Mouse (Mus musculus) Patski (cell line): ENCODE measurements around the gene Emc4. TPM values are rescaled to one million over a fixed set of nuclear protein-coding genes. Genes with fewer than 3 reads are reported as not detected.

ENCODE experiments used
- ATAC-seq: fragments of 100-300 bp; one replicate; pipeline ENCODE4 v1.8.0; 2021
- CTCF ChIA-PET: fragments of 350-600 bp; sonication (Branson Sonifier 250); formaldehyde crosslinking; loops from one replicate; lab custom pipeline; 2022; ENCODE audit warnings: inconsistent platforms; lab: Charles Lee
- POLR2A ChIA-PET: fragments of 350-600 bp; sonication (Branson Sonifier 250); formaldehyde crosslinking; loops from one replicate; lab custom pipeline; 2022; ENCODE audit warnings: antibody characterized with exemption, inconsistent platforms; lab: Charles Lee
- DNase-seq: peaks from one replicate; pipeline ENCODE4 v3.0.0-alpha.2; 2011; ENCODE audit warnings: low read depth, low spot score
- H3K27me3 ChIP-seq: fragments of 371-371 bp; one replicate; pipeline ENCODE4 v1.5.1; 2021
- CTCF ChIP-seq: fragments of 100-300 bp; IDR thresholded peaks from one replicate; pipeline ENCODE4 v1.5.1; 2021
- in situ Hi-C: fragments of 300-500 bp; cut with MboI; formaldehyde crosslinking; loops from 3 replicates; pipeline ENCODE4 v1.11.1; 2018; ENCODE audit warnings: low pct_unique_long_range_greater_than_20kb, mixed read lengths
- polyA plus RNA-seq: library from polyadenylated mRNA; unstranded; gene quantifications from one replicate; pipeline ENCODE4 v1.2.3, GENCODE M21; 2021

The Emc4 gene
- 118 TPM for polyA plus RNA-seq

GRCm38 (mm10) chr2:112367726-112368673, at the start of gene Emc4:
Gene Emc4, minus strand, starts transcription at chr2:112368027.
- no peak for TF ChIP-seq CTCF
- POLR2A ChIA-PET, result interaction anchor here (0.6 to 1.3 kb wide), 5 partner anchors 18 to 115 kb away, joined by 3 read pairs; partner anchors contain the start of gene Gm21985
- CTCF ChIA-PET, result interaction anchor here (1.5 kb wide), 1 partner anchor 11 kb away, joined by 6 read pairs; the partner anchor contains the start of gene Katnbl1
- H3K27me3 ChIP-seq, result no peaks in the 10 kb centered on the region
- DNase-seq (no peak), ATAC-seq (peak; percentile 80)
- in situ Hi-C loops, result loop anchor here (10.0 kb wide), 1 partner anchor 103 kb away; the partner anchor contains the start of genes Gm21985, Nop10 and Slc12a6

GRCm38 (mm10) chr2:112407030-112407429, 39.2 kb upstream of the Emc4 start:
- ChIA-PET CTCF (interaction anchor here (1.0 kb wide), 2 partner anchors 28 to 42 kb away, joined by 3 read pairs; partner anchors contain the start of gene Katnbl1), POLR2A (no interaction called here)
- H3K27me3 ChIP-seq, result no peaks in the 10 kb centered on the region
- in situ Hi-C loops, result no loop called here
- ATAC-seq (peak; percentile 54), DNase-seq (no peak)
- TF ChIP-seq CTCF, result no peak

GRCm38 (mm10) chr2:112396649-112397048, 28.8 kb upstream of the Emc4 start:
- ChIA-PET POLR2A (interaction anchor here (0.6 kb wide), 1 partner anchor 94 kb away, joined by 3 read pairs; no protein-coding TSS in a partner anchor), CTCF (interaction anchor here (1.4 kb wide), 1 partner anchor 46 kb away, joined by 4 read pairs; no protein-coding TSS in a partner anchor)
- TF ChIP-seq CTCF, result no peak
- DNase-seq (no peak), ATAC-seq (no peak)
- H3K27me3 ChIP-seq, result no peaks in the 10 kb centered on the region
- in situ Hi-C loops, result loop anchor here (10.0 kb wide), 1 partner anchor 48 kb away; no protein-coding TSS in a partner anchor

DNA sequence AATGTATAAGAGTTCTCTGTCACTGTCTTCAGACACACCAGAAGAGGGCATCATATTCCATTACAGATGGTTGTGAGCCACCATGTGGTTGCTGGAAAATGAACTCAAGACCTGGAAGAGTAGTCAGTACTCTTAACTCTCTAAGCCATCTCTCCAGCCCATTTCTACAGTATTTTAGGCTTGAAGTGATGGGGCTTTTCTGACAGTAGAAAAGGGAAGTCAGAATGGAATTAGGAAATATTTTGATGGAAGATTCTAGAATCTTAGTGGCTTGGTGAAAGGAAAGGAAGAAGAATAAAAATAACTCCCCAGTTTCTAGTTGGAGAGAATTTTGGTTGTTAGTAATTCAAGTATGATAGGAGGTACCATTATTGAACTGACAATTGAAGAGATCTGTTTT, 26.1 kb upstream of the Emc4 start:
- ATAC-seq, result no peak
- no peak for TF ChIP-seq CTCF
- in situ Hi-C loops, result loop anchor here (10.0 kb wide), 1 partner anchor 51 kb away; no protein-coding TSS in a partner anchor
- POLR2A ChIA-PET, result no interaction called here
- DNase-seq, result no peak
- CTCF ChIA-PET, result interaction anchor here (1.4 kb wide), 1 partner anchor 11 kb away, joined by 4 read pairs; no protein-coding TSS in a partner anchor
- no peaks in the 10 kb centered on the region for H3K27me3 ChIP-seq

- ATAC-seq (no peak), DNase-seq (no peak)
- in situ Hi-C loops, result loop anchor here (10.0 kb wide), 1 partner anchor 52 kb away; no protein-coding TSS in a partner anchor
- TF ChIP-seq CTCF, result no peak
- POLR2A ChIA-PET, result no interaction called here
- no peaks in the 10 kb centered on the region for H3K27me3 ChIP-seq
- CTCF ChIA-PET, result no interaction called here
Observed at GRCm38 (mm10) chr2:112392689-112393088, 24.9 kb upstream of the Emc4 start.

DNA sequence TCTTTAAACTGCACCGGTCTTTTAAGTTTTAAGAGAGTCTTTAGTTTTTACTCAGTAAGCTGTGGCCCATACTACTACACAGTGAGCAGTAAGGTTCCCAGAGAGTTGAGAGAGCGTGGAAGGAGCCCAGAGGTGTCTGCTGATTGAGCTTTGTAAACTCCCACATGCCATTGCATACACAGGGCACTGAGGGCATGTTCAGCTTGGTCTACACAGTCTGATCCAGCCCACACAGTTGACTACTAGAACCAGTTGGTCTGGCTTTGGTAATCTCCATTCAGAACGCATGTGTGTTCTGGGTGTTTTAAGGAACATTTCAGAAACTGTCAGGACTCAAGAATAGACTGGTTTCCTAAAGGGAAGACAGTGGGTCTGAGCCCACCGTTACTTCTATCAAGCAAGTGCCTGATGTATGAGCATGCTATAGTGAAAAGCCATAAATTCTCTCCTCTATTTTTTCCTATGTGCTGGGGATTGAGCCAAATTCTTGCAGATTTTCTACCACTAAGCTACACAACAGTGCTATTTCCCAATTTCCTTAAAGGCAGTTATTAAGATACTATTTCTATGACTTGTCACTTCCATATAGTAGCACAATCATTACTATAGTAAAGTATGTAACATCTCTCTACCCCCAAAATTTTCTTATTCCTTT, 23.6 kb upstream of the Emc4 start:
- DNase-seq (no peak), ATAC-seq (no peak)
- no peak for TF ChIP-seq CTCF
- no peaks in the 10 kb centered on the region for H3K27me3 ChIP-seq
- ChIA-PET POLR2A (no interaction called here), CTCF (interaction anchor here (1.6 to 2.7 kb wide), 3 partner anchors 9 to 55 kb away, joined by 5 to 11 read pairs (median 5); partner anchors contain the start of gene Katnbl1)
- in situ Hi-C loops, result loop anchor here (10.0 kb wide), 1 partner anchor 53 kb away; no protein-coding TSS in a partner anchor

DNA sequence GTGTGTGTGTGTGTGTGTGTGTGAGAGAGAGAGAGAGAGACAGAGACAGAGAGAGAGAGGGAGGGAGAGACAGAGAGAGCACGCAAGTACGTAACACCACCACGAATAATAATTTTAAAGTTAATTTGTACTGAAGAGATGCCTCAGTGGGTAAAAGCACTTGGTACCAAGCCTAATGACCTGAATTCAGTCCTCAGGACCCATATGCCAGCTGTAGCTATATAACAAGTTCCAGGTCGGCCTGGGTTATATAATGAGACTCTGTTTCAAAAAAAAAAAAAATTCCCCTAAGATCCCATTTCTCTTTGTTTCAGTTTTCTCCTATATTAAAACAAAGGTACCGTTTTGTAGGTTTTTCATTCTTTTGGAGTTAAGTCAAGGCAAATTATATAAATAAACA, 23.0 kb upstream of the Emc4 start:
- CTCF ChIA-PET, result interaction anchor here (1.6 to 2.7 kb wide), 3 partner anchors 8 to 56 kb away, joined by 5 to 11 read pairs (median 5); partner anchors contain the start of gene Katnbl1
- in situ Hi-C loops, result loop anchor here (10.0 kb wide), 1 partner anchor 54 kb away; no protein-coding TSS in a partner anchor
- ATAC-seq, result no peak
- POLR2A ChIA-PET, result no interaction called here
- no peak for TF ChIP-seq CTCF
- DNase-seq, result no peak
- no peaks in the 10 kb centered on the region for H3K27me3 ChIP-seq

DNA sequence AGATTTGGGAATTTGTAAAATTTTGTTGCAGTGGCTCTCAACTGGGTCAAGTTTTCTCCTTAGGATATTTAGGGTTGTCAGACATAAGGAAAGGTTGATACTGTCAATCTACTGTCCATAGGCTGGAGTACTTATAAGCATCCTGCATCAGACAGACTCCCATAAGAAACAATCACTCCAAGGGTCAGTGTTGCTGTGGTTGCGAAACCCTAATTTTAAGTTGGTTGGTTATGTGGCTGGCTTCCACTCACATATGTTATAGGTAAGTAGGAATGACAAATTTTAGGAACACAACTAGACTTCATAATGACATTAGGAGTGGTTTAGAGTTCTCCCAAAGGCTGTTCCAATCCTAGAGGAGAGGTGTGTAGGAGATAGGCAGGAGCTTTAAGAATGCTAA, 13.4 kb upstream of the Emc4 start:
- no peaks in the 10 kb centered on the region for H3K27me3 ChIP-seq
- no peak for ATAC-seq
- in situ Hi-C loops, result no loop called here
- CTCF ChIA-PET, result interaction anchor here (2.4 to 4.1 kb wide), 2 partner anchors 9 to 67 kb away, joined by 11 to 49 read pairs; no protein-coding TSS in a partner anchor
- no peak for DNase-seq
- POLR2A ChIA-PET, result no interaction called here
- TF ChIP-seq CTCF, result no peak

DNA sequence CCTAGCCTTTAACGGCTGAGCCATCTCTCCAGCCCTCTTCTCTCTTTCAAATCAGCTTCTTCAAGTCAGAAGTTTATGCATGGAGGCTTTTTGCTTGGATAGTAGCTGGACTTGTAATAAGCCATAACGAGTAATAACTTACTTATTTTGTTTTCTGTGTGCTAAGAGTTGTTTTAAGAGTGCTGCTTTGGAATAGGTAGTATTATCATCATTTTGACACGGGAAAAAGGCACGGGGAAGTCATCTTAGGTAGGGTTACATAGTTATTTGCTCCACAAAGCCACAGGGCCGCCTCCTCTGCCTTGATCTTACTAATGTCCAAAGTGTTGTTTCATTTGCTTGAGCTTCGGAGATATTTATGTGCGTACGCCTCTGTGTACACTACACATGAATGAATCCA, 12.3 kb upstream of the Emc4 start:
- DNase-seq, result no peak
- in situ Hi-C loops, result no loop called here
- no peak for ATAC-seq
- no peaks in the 10 kb centered on the region for H3K27me3 ChIP-seq
- POLR2A ChIA-PET, result interaction anchor here (1.1 to 1.5 kb wide), 3 partner anchors 70 to 115 kb away, joined by 3 read pairs; partner anchors contain the start of gene Slc12a6
- CTCF ChIA-PET, result interaction anchor here (1.3 to 4.1 kb wide), 9 partner anchors 8 to 75 kb away, joined by 3 to 49 read pairs (median 7); partner anchors contain the start of gene Emc7
- TF ChIP-seq CTCF, result no peak
